In the genomic region with DNA sequence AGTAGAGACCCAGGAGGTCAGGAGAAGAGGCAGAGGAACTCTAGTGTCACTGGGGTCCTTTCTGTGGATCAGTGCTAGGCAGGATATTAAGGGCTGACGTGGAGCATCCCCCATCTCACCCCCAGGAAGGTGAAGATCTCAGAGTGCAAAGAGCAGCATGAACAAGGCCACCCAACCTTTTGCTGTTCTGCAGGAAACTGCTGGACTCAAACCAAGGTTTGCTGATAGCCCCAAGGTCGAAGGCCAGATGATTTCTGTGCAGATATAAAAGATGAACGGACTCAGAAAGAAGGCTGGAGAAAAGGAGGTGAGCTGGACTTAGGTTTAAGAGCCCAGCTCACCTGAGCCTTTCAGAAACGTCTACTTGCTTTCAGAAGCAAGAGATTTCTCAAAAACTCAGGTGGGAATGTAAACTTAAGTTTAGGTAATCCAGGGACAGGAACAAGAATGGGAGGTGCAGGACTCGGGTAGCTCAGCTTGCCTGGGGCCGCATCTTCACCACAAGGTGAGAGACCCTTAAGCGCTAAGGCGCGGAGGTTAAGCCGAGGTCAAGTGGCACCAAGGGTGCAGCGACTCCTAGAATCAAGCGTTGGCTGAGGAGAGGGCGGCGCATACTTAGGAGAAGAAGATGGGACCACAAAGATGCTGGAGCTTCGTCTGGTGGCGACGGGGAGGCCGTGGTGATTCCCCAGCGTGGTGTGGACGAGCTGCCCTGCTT, we compare ENCODE assay signal across 7 mouse cellular contexts. TPM values are rescaled to one million over a fixed set of nuclear protein-coding genes. Genes with fewer than 3 reads are reported as not detected.
A peak's percentile ranks its signal among the peaks of the same experiment; 100 is the strongest.
DNase-seq lines count a peak whose midpoint lies in the region; ATAC-seq and TF ChIP-seq lines count a peak whose summit lies in the region.

No protein-coding gene starts in this region.

- H3K4me3 ChIP-seq in lung, embryonic 16.5 days (ENCODE audit: low read length), result peak overlapping the region; percentile 81
- H3K4me3 ChIP-seq in forebrain, embryonic 12.5 days (replicated peaks), result peak overlapping the region; percentile 81
- peak overlapping the region; percentile 73 for H3K4me3 ChIP-seq in intestine, embryonic 16.5 days (ENCODE audit: low read length)
- H3K4me3 ChIP-seq in olfactory bulb, adult 2 months (ENCODE audit: insufficient read depth, low read depth, low read length), result peak overlapping the region; percentile 51

- H3K4me2 ChIP-seq in lung, embryonic 16.5 days (ENCODE audit: low read depth, low read length), result peak overlapping the region; percentile 92
- peak overlapping the region; percentile 70 for H3K4me2 ChIP-seq in forebrain, embryonic 12.5 days
- H3K4me2 ChIP-seq in intestine, embryonic 16.5 days (ENCODE audit: low read depth, low read length), result peak overlapping the region; percentile 84

- DNase-seq in lung, postnatal 14 days, result no peak
- no peak for DNase-seq in ovary, postnatal 14 days (ENCODE audit: low spot score)
- no peak for DNase-seq in kidney, adult 9 months

- no peaks in the 10 kb centered on the region for H3K9me3 ChIP-seq in lung, embryonic 16.5 days (ENCODE audit: control insufficient read depth, low read length)
- H3K9me3 ChIP-seq in forebrain, embryonic 12.5 days, result no peaks in the 10 kb centered on the region
- H3K9me3 ChIP-seq in intestine, embryonic 16.5 days (ENCODE audit: control insufficient read depth, low read length), result no peaks in the 10 kb centered on the region

- H3K27ac ChIP-seq in lung, embryonic 16.5 days (ENCODE audit: low read length), result no peak overlapping the region
- H3K27ac ChIP-seq in forebrain, embryonic 12.5 days, result peak overlapping the region; percentile 87
- H3K27ac ChIP-seq in intestine, embryonic 16.5 days (ENCODE audit: low read length), result no peak overlapping the region
- no peak overlapping the region; the same call in 1 of the 2 replicates for H3K27ac ChIP-seq in olfactory bulb, adult 2 months (ENCODE audit: insufficient read depth, low read depth, low read length)

- no peak for ATAC-seq in lung, embryonic 16.5 days (ENCODE audit: low read depth)
- no peak for ATAC-seq in forebrain, embryonic 12.5 days (ENCODE audit: low FRiP score)
- ATAC-seq in intestine, embryonic 16.5 days, result peak; percentile 12; the same call in 1 of the 2 replicates

- no peak for TF ChIP-seq CTCF in olfactory bulb, adult 2 months (IDR thresholded peaks at IDR 0.05; ENCODE audit: insufficient read depth, low read depth, low read length)

- no peaks in the 10 kb centered on the region for H3K36me3 ChIP-seq in lung, embryonic 16.5 days (ENCODE audit: control insufficient read depth, insufficient read depth, low read length)
- no peaks in the 10 kb centered on the region; the same call in 1 of the 2 replicates for H3K36me3 ChIP-seq in forebrain, embryonic 12.5 days (replicated peaks)
- no peaks in the 10 kb centered on the region for H3K36me3 ChIP-seq in intestine, embryonic 16.5 days (ENCODE audit: control insufficient read depth, insufficient read depth, low read length)

- H3K9ac ChIP-seq in lung, embryonic 16.5 days (ENCODE audit: low read length), result peak overlapping the region; percentile 76
- peak overlapping the region; percentile 90 for H3K9ac ChIP-seq in forebrain, embryonic 12.5 days
- peak overlapping the region; percentile 77 for H3K9ac ChIP-seq in intestine, embryonic 16.5 days (ENCODE audit: low read depth, low read length)

- WGBS in lung, embryonic 16.5 days, result 6% methylated on average over 20 of the region's 20 CpGs
- 10% methylated on average over 19 of the region's 20 CpGs for WGBS in forebrain, embryonic 12.5 days
- WGBS in intestine, embryonic 16.5 days, result 10% methylated on average over 20 of the region's 20 CpGs
- 19% methylated on average over 20 of the region's 20 CpGs for WGBS in olfactory bulb, adult 2 months

- TF ChIP-seq POLR2A in olfactory bulb, adult 2 months (IDR thresholded peaks at IDR 0.05; ENCODE audit: insufficient read depth, low read depth, low read length), result no peak

- peaks cover 11% of the 10 kb centered on the region; the same call in 1 of the 2 replicates for H3K4me1 ChIP-seq in lung, embryonic 16.5 days (replicated peaks; ENCODE audit: control insufficient read depth, insufficient read depth, low read length)
- H3K4me1 ChIP-seq in forebrain, embryonic 12.5 days, result peaks cover 42% of the 10 kb centered on the region
- H3K4me1 ChIP-seq in intestine, embryonic 16.5 days (ENCODE audit: control insufficient read depth, insufficient read depth, low read length), result peaks cover 21% of the 10 kb centered on the region
- H3K4me1 ChIP-seq in olfactory bulb, adult 2 months (ENCODE audit: control insufficient read depth, insufficient read depth, low read length), result peaks cover 15% of the 10 kb centered on the region

- H3K27me3 ChIP-seq in lung, embryonic 16.5 days (ENCODE audit: control insufficient read depth, insufficient read depth, low read depth, low read length), result peaks cover 27% of the 10 kb centered on the region
- peaks cover 36% of the 10 kb centered on the region for H3K27me3 ChIP-seq in forebrain, embryonic 12.5 days
- H3K27me3 ChIP-seq in intestine, embryonic 16.5 days (replicated peaks; ENCODE audit: control insufficient read depth, insufficient read depth, low read length), result peaks cover 12% of the 10 kb centered on the region

RNA-seq across cellular contexts. Expression of a gene that starts 0.6 kb away (rescaled TPM):
- 0.96 and 0.97 TPM in 2 replicates for polyA plus RNA-seq in lung, embryonic 16.5 days (2015; fragmentation: Nextera tagmentation; extraction: Ambion mirVana)
- 2.7 and 2.9 TPM in 2 replicates for polyA plus RNA-seq in forebrain, embryonic 12.5 days (2016; fragmentation: Nextera tagmentation; extraction: Ambion mirVana)
- polyA plus RNA-seq in intestine, embryonic 16.5 days (2015; fragmentation: Nextera tagmentation; extraction: Ambion mirVana), result 0.97 and 1.2 TPM in 2 replicates
- polyA plus RNA-seq in olfactory bulb, adult 2 months (2012; ENCODE audit: insufficient read depth, insufficient read length, low replicate concordance, missing spikeins), result not detected in 2 replicates

RNA-seq across cellular contexts. Expression of a gene that starts 10.0 kb away (rescaled TPM):
- 152 and 161 TPM in 2 replicates for polyA plus RNA-seq in lung, embryonic 16.5 days (2015; fragmentation: Nextera tagmentation; extraction: Ambion mirVana)
- 130 TPM in 2 replicates for polyA plus RNA-seq in forebrain, embryonic 12.5 days (2016; fragmentation: Nextera tagmentation; extraction: Ambion mirVana)
- polyA plus RNA-seq in intestine, embryonic 16.5 days (2015; fragmentation: Nextera tagmentation; extraction: Ambion mirVana), result 300 and 308 TPM in 2 replicates
- 496 TPM in 1 of 2 replicates, not detected in the other for polyA plus RNA-seq in olfactory bulb, adult 2 months (2012; ENCODE audit: insufficient read depth, insufficient read length, low replicate concordance, missing spikeins)

RNA-seq across cellular contexts. Expression of a gene that starts 20.1 kb away (rescaled TPM):
- 216 and 233 TPM in 2 replicates for polyA plus RNA-seq in lung, embryonic 16.5 days (2015; fragmentation: Nextera tagmentation; extraction: Ambion mirVana)
- 366 and 374 TPM in 2 replicates for polyA plus RNA-seq in forebrain, embryonic 12.5 days (2016; fragmentation: Nextera tagmentation; extraction: Ambion mirVana)
- 209 and 237 TPM in 2 replicates for polyA plus RNA-seq in intestine, embryonic 16.5 days (2015; fragmentation: Nextera tagmentation; extraction: Ambion mirVana)
- 362 TPM in 1 of 2 replicates, not detected in the other for polyA plus RNA-seq in olfactory bulb, adult 2 months (2012; ENCODE audit: insufficient read depth, insufficient read length, low replicate concordance, missing spikeins)
